Mouse (Mus musculus): ENCODE data around the gene E4f1. TPM values are rescaled to one million over a fixed set of nuclear protein-coding genes. Genes with fewer than 3 reads are reported as not detected.

Gene E4f1
- polyA plus RNA-seq, 1 experiment from 2014 or later = 36.2 TPM

- Histone ChIP-seq H3K27ac (replicated peaks) (no peak overlapping the region), H3K36me3 (peaks cover 55% of the 10 kb centered on the region)
- no peak for DNase-seq (ENCODE audit: low spot score)
Observed at GRCm38 (mm10) chr17:24416051-24416652, 54.0 kb downstream of the E4f1 start.

GRCm38 (mm10) chr17:24415011-24415410 lies 55.1 kb downstream of the E4f1 start:
- Histone ChIP-seq H3K4me3 (peak overlapping the region; percentile 79), H3K36me3 (peaks cover 54% of the 10 kb centered on the region), H3K27ac (replicated peaks) (peak overlapping the region; percentile 97), H3K9me3 (replicated peaks) (no peaks in the 10 kb centered on the region), H3K27me3 (ENCODE audit: low read depth, poor library complexity, severe bottlenecking) (no peaks in the 10 kb centered on the region), H3K4me1 (peaks cover 37% of the 10 kb centered on the region)
- no peak for DNase-seq (ENCODE audit: low spot score)
- under 1% methylated on average over 21 of the region's 21 CpGs for WGBS

More at GRCm38 (mm10) chr17:24416051-24416652, 54.0 kb downstream of the E4f1 start:
- no peaks in the 10 kb centered on the region for H3K27me3 ChIP-seq (ENCODE audit: low read depth, poor library complexity, severe bottlenecking)
- peaks cover 37% of the 10 kb centered on the region for H3K4me1 ChIP-seq
- peak overlapping the region; percentile 79 for H3K4me3 ChIP-seq
- H3K9me3 ChIP-seq (replicated peaks) = no peaks in the 10 kb centered on the region
- 87% methylated on average over 3 of the region's 3 CpGs for WGBS

- under 1% methylated on average over 64 of the region's 64 CpGs for WGBS
- peaks cover 54% of the 10 kb centered on the region for H3K36me3 ChIP-seq
- DNase-seq (ENCODE audit: low spot score) = peak; percentile 100
- H3K9me3 ChIP-seq (replicated peaks) = no peaks in the 10 kb centered on the region
- H3K27ac ChIP-seq (replicated peaks) = peak within 1 kb of the TSS; percentile 97
- H3K4me3 ChIP-seq = peak within 1 kb of the TSS; percentile 79
- H3K4me1 ChIP-seq = peaks cover 37% of the 10 kb centered on the region
- no peaks in the 10 kb centered on the region for H3K27me3 ChIP-seq (ENCODE audit: low read depth, poor library complexity, severe bottlenecking)
Observed at GRCm38 (mm10) chr17:24414230-24414976, 55.7 kb downstream of the E4f1 start, which contains the start of gene Rnps1. Gene Rnps1, plus strand, starts transcription at chr17:24414565.

- no peaks in the 10 kb centered on the region for H3K9me3 ChIP-seq (replicated peaks)
- no peak for DNase-seq (ENCODE audit: low spot score)
- peaks cover 54% of the 10 kb centered on the region for H3K36me3 ChIP-seq
- peaks cover 37% of the 10 kb centered on the region for H3K4me1 ChIP-seq
- peak overlapping the region; percentile 97 for H3K27ac ChIP-seq (replicated peaks)
- peak overlapping the region; percentile 79 for H3K4me3 ChIP-seq
- H3K27me3 ChIP-seq (ENCODE audit: low read depth, poor library complexity, severe bottlenecking) = no peaks in the 10 kb centered on the region
- whole genome bisulfite sequencing = 37% methylated on average over 22 of the region's 22 CpGs
Observed at GRCm38 (mm10) chr17:24413557-24414211, 56.4 kb downstream of the E4f1 start.

- 90% methylated on average over 12 of the region's 12 CpGs for WGBS
- no peak for DNase-seq (ENCODE audit: low spot score)
- peaks cover 80% of the 10 kb centered on the region for H3K36me3 ChIP-seq
Observed at GRCm38 (mm10) chr17:24407116-24407803, 62.9 kb downstream of the E4f1 start.

GRCm38 (mm10) chr17:24402371-24402770 lies 67.7 kb downstream of the E4f1 start:
- H3K4me1 ChIP-seq = no peaks in the 10 kb centered on the region
- DNase-seq (ENCODE audit: low spot score) = no peak
- peaks cover 77% of the 10 kb centered on the region for H3K36me3 ChIP-seq
- no peak overlapping the region for H3K27ac ChIP-seq (replicated peaks)
- no peak overlapping the region for H3K4me3 ChIP-seq
- 72% methylated on average over 3 of the region's 3 CpGs for WGBS
- H3K27me3 ChIP-seq (ENCODE audit: low read depth, poor library complexity, severe bottlenecking) = no peaks in the 10 kb centered on the region
- H3K9me3 ChIP-seq (replicated peaks) = no peaks in the 10 kb centered on the region

More at GRCm38 (mm10) chr17:24407116-24407803, 62.9 kb downstream of the E4f1 start:
- Histone ChIP-seq H3K4me3 (no peak overlapping the region), H3K4me1 (no peaks in the 10 kb centered on the region), H3K27ac (replicated peaks) (no peak overlapping the region), H3K9me3 (replicated peaks) (no peaks in the 10 kb centered on the region), H3K27me3 (ENCODE audit: low read depth, poor library complexity, severe bottlenecking) (no peaks in the 10 kb centered on the region)

GRCm38 (mm10) chr17:24394456-24394855 lies 75.7 kb downstream of the E4f1 start:
- no peak overlapping the region for H3K27ac ChIP-seq (replicated peaks)
- no peaks in the 10 kb centered on the region for H3K9me3 ChIP-seq (replicated peaks)
- peaks cover 17% of the 10 kb centered on the region for H3K36me3 ChIP-seq
- WGBS = 92% methylated on average over 7 of the region's 7 CpGs
- no peaks in the 10 kb centered on the region for H3K27me3 ChIP-seq (ENCODE audit: low read depth, poor library complexity, severe bottlenecking)
- DNase-seq (ENCODE audit: low spot score) = no peak
- no peak overlapping the region for H3K4me3 ChIP-seq
- no peaks in the 10 kb centered on the region for H3K4me1 ChIP-seq

Other genes starting within 250 kb of the E4f1 start
- 22.4 and 22.9 TPM in 2 replicates for gene Tedc2, start 249.5 kb downstream of the E4f1 start, polyA plus RNA-seq (2016; fragmentation: Nextera tagmentation; extraction: Ambion mirVana)
- gene Ccnf, start 218.8 kb downstream of the E4f1 start, polyA plus RNA-seq (2016; fragmentation: Nextera tagmentation; extraction: Ambion mirVana) = 116 and 131 TPM in 2 replicates
- 0.12 TPM in 1 of 2 replicates, not detected in the other for gene Abca17, start 119.2 kb downstream of the E4f1 start, polyA plus RNA-seq (2016; fragmentation: Nextera tagmentation; extraction: Ambion mirVana)
- gene Abca3, start 118.4 kb downstream of the E4f1 start, polyA plus RNA-seq (2016; fragmentation: Nextera tagmentation; extraction: Ambion mirVana) = 8.6 and 13.3 TPM in 2 replicates
- gene Rnps1, start 55.7 kb downstream of the E4f1 start, polyA plus RNA-seq (2016; fragmentation: Nextera tagmentation; extraction: Ambion mirVana) = 454 and 468 TPM in 2 replicates
- 78.8 and 82.4 TPM in 2 replicates for gene Eci1, start 43.7 kb downstream of the E4f1 start, polyA plus RNA-seq (2016; fragmentation: Nextera tagmentation; extraction: Ambion mirVana)
- 2.7 and 3.4 TPM in 2 replicates for gene Dnase1l2, start 27.2 kb downstream of the E4f1 start, polyA plus RNA-seq (2016; fragmentation: Nextera tagmentation; extraction: Ambion mirVana)
- gene Pgp, start 79 bp upstream of the E4f1 start, polyA plus RNA-seq (2016; fragmentation: Nextera tagmentation; extraction: Ambion mirVana) = 76.4 and 83.5 TPM in 2 replicates
- 0.21 and 0.22 TPM in 2 replicates for gene Bricd5, start 3.6 kb upstream of the E4f1 start, polyA plus RNA-seq (2016; fragmentation: Nextera tagmentation; extraction: Ambion mirVana)
- gene Mlst8, start 8.8 kb upstream of the E4f1 start, polyA plus RNA-seq (2016; fragmentation: Nextera tagmentation; extraction: Ambion mirVana) = 40.2 and 40.9 TPM in 2 replicates
- 6.7 and 8.5 TPM in 2 replicates for gene Caskin1, start 18.3 kb upstream of the E4f1 start, polyA plus RNA-seq (2016; fragmentation: Nextera tagmentation; extraction: Ambion mirVana)
- gene Traf7, start 57.6 kb upstream of the E4f1 start, polyA plus RNA-seq (2016; fragmentation: Nextera tagmentation; extraction: Ambion mirVana) = 106 and 110 TPM in 2 replicates
- gene Rab26, start 63.9 kb upstream of the E4f1 start, polyA plus RNA-seq (2016; fragmentation: Nextera tagmentation; extraction: Ambion mirVana) = 2.1 and 2.9 TPM in 2 replicates
- gene Pkd1, start 79.5 kb upstream of the E4f1 start, polyA plus RNA-seq (2016; fragmentation: Nextera tagmentation; extraction: Ambion mirVana) = 14.7 and 18.5 TPM in 2 replicates
- gene Tsc2, start 162.3 kb upstream of the E4f1 start, polyA plus RNA-seq (2016; fragmentation: Nextera tagmentation; extraction: Ambion mirVana) = 62.7 and 79.2 TPM in 2 replicates
- gene Nthl1, start 162.4 kb upstream of the E4f1 start, polyA plus RNA-seq (2016; fragmentation: Nextera tagmentation; extraction: Ambion mirVana) = 25.2 and 25.3 TPM in 2 replicates
- 30.2 and 33.2 TPM in 2 replicates for gene Slc9a3r2, start 180.0 kb upstream of the E4f1 start, polyA plus RNA-seq (2016; fragmentation: Nextera tagmentation; extraction: Ambion mirVana)
- not detected in 2 replicates for gene Npw, start 188.1 kb upstream of the E4f1 start, polyA plus RNA-seq (2016; fragmentation: Nextera tagmentation; extraction: Ambion mirVana)
- 21.7 and 24.3 TPM in 2 replicates for gene Zfp598, start 199.4 kb upstream of the E4f1 start, polyA plus RNA-seq (2016; fragmentation: Nextera tagmentation; extraction: Ambion mirVana)
- gene Syngr3, start 219.6 kb upstream of the E4f1 start, polyA plus RNA-seq (2016; fragmentation: Nextera tagmentation; extraction: Ambion mirVana) = 10.3 and 16.1 TPM in 2 replicates
- 52.3 and 58.5 TPM in 2 replicates for gene Gfer, start 225.8 kb upstream of the E4f1 start, polyA plus RNA-seq (2016; fragmentation: Nextera tagmentation; extraction: Ambion mirVana)
- 1.0 and 1.5 TPM in 2 replicates for gene Noxo1, start 225.9 kb upstream of the E4f1 start, polyA plus RNA-seq (2016; fragmentation: Nextera tagmentation; extraction: Ambion mirVana)
- 141 and 144 TPM in 2 replicates for gene Tbl3, start 237.3 kb upstream of the E4f1 start, polyA plus RNA-seq (2016; fragmentation: Nextera tagmentation; extraction: Ambion mirVana)
- 0.26 and 0.51 TPM in 2 replicates for gene Rnf151, start 247.8 kb upstream of the E4f1 start, polyA plus RNA-seq (2016; fragmentation: Nextera tagmentation; extraction: Ambion mirVana)
- gene Rps2, start 247.8 kb upstream of the E4f1 start, polyA plus RNA-seq (2016; fragmentation: Nextera tagmentation; extraction: Ambion mirVana) = 1,457 and 1,841 TPM in 2 replicates